Comparison of ENCODE assay signal across 27 mouse cellular contexts in the genomic region with DNA sequence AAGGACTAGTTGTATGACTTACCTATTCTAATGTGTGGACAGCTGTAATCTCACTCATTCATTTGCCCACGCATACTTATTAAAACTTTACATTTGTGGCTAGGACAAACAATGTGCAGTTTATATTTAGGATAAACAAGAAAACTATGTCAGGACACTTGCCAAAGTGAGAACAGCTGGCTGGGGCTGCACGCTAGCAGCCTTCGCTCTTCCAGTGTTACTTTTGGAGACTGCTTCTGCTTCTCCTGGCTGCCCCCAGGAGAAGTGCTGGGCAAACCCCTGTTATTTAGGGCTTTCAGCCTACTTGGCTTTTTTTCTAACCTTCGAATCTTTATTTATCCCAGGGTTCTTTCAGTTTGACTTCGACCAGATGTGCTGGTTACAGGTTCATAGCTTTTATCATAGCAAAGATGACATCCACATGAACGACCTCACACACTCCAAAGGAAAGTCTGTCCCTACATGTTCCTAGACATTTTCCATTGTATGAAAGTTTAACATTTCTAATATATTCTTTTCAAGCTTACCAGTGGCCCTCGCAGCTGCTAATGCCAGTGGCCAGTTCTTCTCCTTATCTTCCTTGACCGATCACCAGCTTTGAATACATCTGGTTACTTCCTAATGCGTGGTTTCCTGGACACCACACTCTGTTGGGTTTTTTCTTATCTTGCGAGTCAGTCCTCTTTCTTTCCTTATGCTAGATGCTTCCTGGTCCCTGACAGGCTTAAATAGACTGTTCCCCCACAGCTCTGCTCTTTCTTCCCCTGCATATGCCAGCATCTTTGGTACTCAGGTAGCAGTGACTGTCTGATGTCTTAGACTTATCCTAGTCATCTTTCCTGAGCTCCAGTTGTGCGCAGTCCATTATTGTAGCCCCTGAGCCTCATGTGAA.
DNase-seq lines count a peak whose midpoint lies in the region; ATAC-seq and TF ChIP-seq lines count a peak whose summit lies in the region.
"Had no signal": no experiment of that assay in that cellular context is flagged by ENCODE, and none has a peak within 500 bp of the region (broad histone marks: within the 10 kb centered on the region; RNA-seq: fewer than 3 reads in every experiment).

No protein-coding gene starts in this region.

- no peak for TF ChIP-seq RAD21 in MEL (IDR thresholded peaks at IDR 0.05; ENCODE audit: low read depth, low read length)

- no peak for DNase-seq in liver, embryonic 11.5 days (ENCODE audit: low spot score)
- DNase-seq in liver, postnatal 0 days: no peak
- peak; percentile 64 for DNase-seq in MEL (ENCODE audit: low read depth, low spot score)
- no peak for DNase-seq in liver, embryonic 13.5 days
- no peak for DNase-seq in adrenal gland, adult (ENCODE audit: inconsistent age in 2 of 2, low spot score in 1 of 2)
- no peak for DNase-seq in layer of hippocampus, postnatal 10 days (ENCODE audit: low spot score in 2 of 2)
- DNase-seq in natural killer cell, adult 2 months (ENCODE audit: low spot score in 2 of 2): no peak
- DNase-seq: adrenal gland, postnatal 36 days; cerebellum, adult 9-10 months; gastrocnemius, adult 2 months; kidney, postnatal 4 days; layer of hippocampus, adult 9-11 months; lung, postnatal 10 days; midbrain, embryonic 14.5 days; thymus, adult 18-20 months; thymus, postnatal 36 days had no signal

- no peak overlapping the region for H3K4me3 ChIP-seq in liver, embryonic 11.5 days (ENCODE audit: low read depth, low read length)
- H3K4me3 ChIP-seq in liver, postnatal 0 days (ENCODE audit: low read depth, low read length): no peak overlapping the region
- H3K4me3 ChIP-seq in MEL (ENCODE audit: control insufficient read depth in 1 of 2, insufficient read depth in 1 of 2, low read depth in 2 of 2, low read length in 2 of 2): peak overlapping the region; percentile 1 to 6; a peak in 3 of 4 replicates
- H3K4me3 ChIP-seq in liver, embryonic 13.5 days (replicated peaks): no peak overlapping the region
- H3K4me3 ChIP-seq: embryonic facial prominence, embryonic 15.5 days; gastrocnemius, adult 2 months; heart, embryonic 10.5 days; hindbrain, embryonic 10.5 days; kidney, embryonic 15.5 days; left cerebral cortex, adult 2 months; neural tube, embryonic 12.5 days had no signal

- no peak overlapping the region for H3K27ac ChIP-seq in liver, embryonic 11.5 days (ENCODE audit: low read depth, low read length)
- no peak overlapping the region for H3K27ac ChIP-seq in liver, postnatal 0 days (ENCODE audit: low read depth)
- H3K27ac ChIP-seq in MEL (ENCODE audit: control insufficient read depth, low read depth, low read length): peak overlapping the region; percentile 94
- H3K27ac ChIP-seq in liver, embryonic 13.5 days: peak overlapping the region; percentile 70
- H3K27ac ChIP-seq: embryonic facial prominence, embryonic 15.5 days; gastrocnemius, adult 2 months; heart, embryonic 10.5 days; hindbrain, embryonic 10.5 days; hindbrain, postnatal 0 days; kidney, embryonic 15.5 days; left cerebral cortex, adult 2 months; neural tube, embryonic 12.5 days had no signal

- peak overlapping the region; percentile 5 for H3K4me2 ChIP-seq in liver, embryonic 11.5 days
- no peak overlapping the region; the same call in 1 of the 2 replicates for H3K4me2 ChIP-seq in liver, postnatal 0 days (ENCODE audit: low read depth, low read length)
- H3K4me2 ChIP-seq in liver, embryonic 13.5 days: peak overlapping the region; percentile 48
- H3K4me2 ChIP-seq: embryonic facial prominence, embryonic 15.5 days; kidney, embryonic 15.5 days; neural tube, embryonic 12.5 days had no signal

- no peaks in the 10 kb centered on the region; the same call in 1 of the 2 replicates for H3K79me2 ChIP-seq in MEL (ENCODE audit: control insufficient read depth, insufficient read depth, low read length, poor library complexity)

- no peak for TF ChIP-seq CTCF in liver, postnatal 0 days (IDR thresholded peaks at IDR 0.05; ENCODE audit: low read depth)
- TF ChIP-seq CTCF in MEL (IDR thresholded peaks at IDR 0.05 in 2 of 3, conservative IDR thresholded peaks at IDR 0.05 in 1 of 3; ENCODE audit: control insufficient read depth in 1 of 3, insufficient read depth in 1 of 3, low read depth in 2 of 3, low read length in 3 of 3, poor library complexity in 1 of 3, severe bottlenecking in 1 of 3): no peak

- H3K27me3 ChIP-seq in liver, embryonic 11.5 days (replicated peaks; ENCODE audit: control insufficient read depth, insufficient read depth, low read length): no peaks in the 10 kb centered on the region
- H3K27me3 ChIP-seq in liver, postnatal 0 days (ENCODE audit: insufficient read depth, low read length): no peaks in the 10 kb centered on the region
- no peaks in the 10 kb centered on the region for H3K27me3 ChIP-seq in MEL (ENCODE audit: control insufficient read depth in 1 of 2, insufficient read depth in 2 of 2, low read length in 2 of 2)
- no peaks in the 10 kb centered on the region for H3K27me3 ChIP-seq in liver, embryonic 13.5 days
- H3K27me3 ChIP-seq: embryonic facial prominence, embryonic 15.5 days; kidney, embryonic 15.5 days; neural tube, embryonic 12.5 days had no signal

- no peak overlapping the region for H3K9ac ChIP-seq in liver, embryonic 11.5 days (ENCODE audit: low read depth, low read length)
- no peak overlapping the region for H3K9ac ChIP-seq in liver, postnatal 0 days (replicated peaks)
- peak overlapping the region; percentile 39 for H3K9ac ChIP-seq in MEL (ENCODE audit: control insufficient read depth, low read depth, low read length, poor library complexity, severe bottlenecking)
- H3K9ac ChIP-seq in liver, embryonic 13.5 days: no peak overlapping the region
- H3K9ac ChIP-seq: embryonic facial prominence, embryonic 15.5 days; kidney, embryonic 15.5 days; neural tube, embryonic 12.5 days had no signal

- no peaks in the 10 kb centered on the region for H3K9me3 ChIP-seq in liver, embryonic 11.5 days (ENCODE audit: control insufficient read depth, low read length)
- H3K9me3 ChIP-seq in liver, postnatal 0 days (ENCODE audit: low read length): no peaks in the 10 kb centered on the region
- no peaks in the 10 kb centered on the region for H3K9me3 ChIP-seq in MEL (replicated peaks; ENCODE audit: insufficient read depth, low read length)
- no peaks in the 10 kb centered on the region for H3K9me3 ChIP-seq in liver, embryonic 13.5 days (replicated peaks)
- H3K9me3 ChIP-seq: embryonic facial prominence, embryonic 15.5 days; heart, embryonic 10.5 days; hindbrain, embryonic 10.5 days; kidney, embryonic 15.5 days; neural tube, embryonic 12.5 days had no signal

- ATAC-seq in liver, embryonic 11.5 days (replicated peaks; ENCODE audit: low FRiP score): no peak
- no peak for ATAC-seq in liver, postnatal 0 days
- ATAC-seq in liver, embryonic 13.5 days (ENCODE audit: low read depth): peak; percentile 12; the same call in 1 of the 2 replicates
- ATAC-seq in megakaryocyte progenitor cell, adult 5-6 weeks (replicated peaks; ENCODE audit: poor library complexity): peak; percentile 43
- ATAC-seq: CD4-positive, CD25-positive, alpha-beta regulatory T cell, adult 4 months; forebrain, embryonic 14.5 days; hindbrain, postnatal 0 days; intestine, postnatal 0 days had no signal

- peaks cover 24% of the 10 kb centered on the region for H3K4me1 ChIP-seq in liver, embryonic 11.5 days (replicated peaks; ENCODE audit: control insufficient read depth, insufficient read depth, low read length)
- no peaks in the 10 kb centered on the region; the same call in 1 of the 2 replicates for H3K4me1 ChIP-seq in liver, postnatal 0 days (ENCODE audit: insufficient read depth)
- H3K4me1 ChIP-seq in MEL (ENCODE audit: control insufficient read depth in 1 of 2, insufficient read depth in 2 of 2, low read length in 2 of 2): peaks cover 39 to 40% of the 10 kb centered on the region in 2 experiments
- peaks cover 43% of the 10 kb centered on the region for H3K4me1 ChIP-seq in liver, embryonic 13.5 days (replicated peaks)
- H3K4me1 ChIP-seq: kidney, embryonic 15.5 days; neural tube, embryonic 12.5 days had no signal

- 39% methylated on average over 11 of the region's 11 CpGs for whole genome bisulfite sequencing in liver, embryonic 11.5 days
- 36% methylated on average over 11 of the region's 11 CpGs for WGBS in liver, postnatal 0 days (ENCODE audit: insufficient replicate concordance)
- WGBS in liver, embryonic 13.5 days (ENCODE audit: insufficient replicate concordance): 21% methylated on average over 11 of the region's 11 CpGs

- no peak for TF ChIP-seq POLR2A in MEL (IDR thresholded peaks at IDR 0.05; ENCODE audit: control insufficient read depth in 1 of 2, insufficient read depth in 1 of 2, low read depth in 1 of 2, low read length in 2 of 2, poor library complexity in 1 of 2)

- TF ChIP-seq EP300 in liver, postnatal 0 days (IDR thresholded peaks at IDR 0.05; ENCODE audit: low read depth): no peak
- TF ChIP-seq EP300 in MEL (IDR thresholded peaks at IDR 0.05; ENCODE audit: low read depth in 1 of 2, low read length in 2 of 2): peak; percentile 75 to 82

- H3K36me3 ChIP-seq in liver, embryonic 11.5 days (ENCODE audit: control insufficient read depth, insufficient read depth, low read length): no peaks in the 10 kb centered on the region
- no peaks in the 10 kb centered on the region for H3K36me3 ChIP-seq in liver, postnatal 0 days (replicated peaks; ENCODE audit: insufficient read depth, low read length)
- H3K36me3 ChIP-seq in MEL (ENCODE audit: control insufficient read depth in 1 of 2, insufficient read depth in 2 of 2, low read length in 2 of 2): peaks cover 0 to 55% of the 10 kb centered on the region in 2 experiments; a peak in 2 of 4 replicates
- no peaks in the 10 kb centered on the region for H3K36me3 ChIP-seq in liver, embryonic 13.5 days
- H3K36me3 ChIP-seq: embryonic facial prominence, embryonic 15.5 days; heart, embryonic 10.5 days; hindbrain, embryonic 10.5 days; kidney, embryonic 15.5 days; neural tube, embryonic 12.5 days had no signal

TF ChIP-seq in MEL, 35 proteins besides CTCF, POLR2A, EP300 and RAD21:
- TF ChIP-seq RCOR1 (IDR thresholded peaks at IDR 0.05; ENCODE audit: low read depth, low read length) (peak; percentile 26; the same call in 1 of the 2 replicates), POLR2AphosphoS2 (IDR thresholded peaks at IDR 0.05; ENCODE audit: low read length) (no peak), TAL1 (IDR thresholded peaks at IDR 0.05; ENCODE audit: low read length) (peak; percentile 82), MAZ (IDR thresholded peaks at IDR 0.05; ENCODE audit: low read depth, low read length) (no peak), TBP (IDR thresholded peaks at IDR 0.05; ENCODE audit: low read depth, low read length) (0 out of 2 replicates have a peak, but pooled peaks have one; percentile 53), TCF12 (IDR thresholded peaks at IDR 0.05; ENCODE audit: low read depth, low read length) (peak; percentile 70), GATA1 (IDR thresholded peaks at IDR 0.05; ENCODE audit: low read depth, low read length) (peak; percentile 83), ETS1 (IDR thresholded peaks at IDR 0.05; ENCODE audit: low read depth, low read length) (peak; percentile 66), ZNF384 (IDR thresholded peaks at IDR 0.05; ENCODE audit: low read depth, low read length) (no peak), NELFE (IDR thresholded peaks at IDR 0.05; ENCODE audit: low read depth, low read length) (0 out of 2 replicates have a peak, but pooled peaks have one; percentile 5), POLR2AphosphoS5 (IDR thresholded peaks at IDR 0.05; ENCODE audit: borderline replicate concordance, low read depth, low read length) (no peak)
TF ChIP-seq in MEL: peak in this region for 7.

Comparison
In these comparisons a context has a peak if more than half of its experiments do, and no peak if none do; other contexts are left out.
1. ATAC-seq: peak in liver, embryonic 13.5 days (single experiment) and megakaryocyte progenitor cell, adult 5-6 weeks (single experiment); none in liver, embryonic 11.5 days (single experiment) and liver, postnatal 0 days (single experiment).
2. H3K27ac ChIP-seq: peak in MEL (single experiment) and liver, embryonic 13.5 days (single experiment); none in liver, embryonic 11.5 days (single experiment) and liver, postnatal 0 days (single experiment).
3. H3K4me3 ChIP-seq: peak in MEL (2 of 2); none in liver, embryonic 11.5 days (single experiment), liver, postnatal 0 days (single experiment) and liver, embryonic 13.5 days (single experiment).